In the genomic region with DNA sequence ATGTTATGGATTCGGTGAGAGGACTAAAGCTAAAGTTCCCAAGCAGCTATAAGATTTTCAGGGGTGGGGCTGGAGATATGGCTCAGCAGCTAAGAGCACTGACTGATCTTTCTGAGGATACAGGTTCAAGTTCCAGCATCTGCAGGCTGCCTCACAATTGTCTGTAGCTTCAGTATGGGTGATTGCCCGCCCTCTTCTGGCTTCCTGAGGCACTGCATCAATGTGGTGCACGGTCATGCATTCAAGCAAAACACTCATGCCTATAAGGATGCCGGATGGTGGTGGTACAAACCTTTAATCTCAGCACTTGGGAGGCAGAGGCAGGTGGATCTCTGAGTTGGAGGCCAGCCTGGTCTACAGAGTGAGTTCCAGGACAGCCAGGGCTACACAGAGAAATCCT, we compare ENCODE assay signal across 9 mouse cellular contexts. TPM values are rescaled to one million over a fixed set of nuclear protein-coding genes. Genes with fewer than 3 reads are reported as not detected.
A peak's percentile ranks its signal among the peaks of the same experiment; 100 is the strongest.
DNase-seq lines count a peak whose midpoint lies in the region; ATAC-seq and TF ChIP-seq lines count a peak whose summit lies in the region.
"Had no signal": no experiment of that assay in that cellular context is flagged by ENCODE, and none has a peak within 500 bp of the region (broad histone marks: within the 10 kb centered on the region; RNA-seq: fewer than 3 reads in every experiment).

No protein-coding gene starts in this region.

- peak; percentile 72 for TF ChIP-seq CTCF in kidney, postnatal 0 days (IDR thresholded peaks at IDR 0.05; ENCODE audit: low read depth)

- peaks cover 3% of the 10 kb centered on the region; the same call in 1 of the 2 replicates for H3K4me1 ChIP-seq in kidney, postnatal 0 days (replicated peaks; ENCODE audit: insufficient read depth, low read length)

- DNase-seq in heart, adult 8-10 months (ENCODE audit: low spot score): peak; percentile 53
- DNase-seq in heart, postnatal 25 days (ENCODE audit: low spot score): no peak
- peak; percentile 71 for DNase-seq in A20 (ENCODE audit: low read depth, low spot score)
- DNase-seq in T-cell, adult 2 months (ENCODE audit: low spot score): peak; percentile 60
- DNase-seq in embryo, embryonic 11 days: peak; percentile 50
- peak; percentile 56 for DNase-seq in kidney, postnatal 0 days (ENCODE audit: low spot score)
- DNase-seq in lung, postnatal 25 days (ENCODE audit: low spot score): peak; percentile 56
- peak; percentile 36 to 74 for DNase-seq in spleen, postnatal 10 days (ENCODE audit: low spot score in 2 of 2)

- H3K4me2 ChIP-seq in kidney, postnatal 0 days (ENCODE audit: low read length): no peak overlapping the region

- H3K36me3 ChIP-seq in kidney, postnatal 0 days (ENCODE audit: insufficient read depth, low read length): 0 out of 2 replicates have a peak, but pooled peaks cover 3% of the 10 kb centered on the region

- no peak for ATAC-seq in kidney, postnatal 0 days (replicated peaks; ENCODE audit: low FRiP score, low read depth)

- no peaks in the 10 kb centered on the region for H3K27me3 ChIP-seq in kidney, postnatal 0 days (ENCODE audit: insufficient read depth, low read length)

- no peak overlapping the region for H3K9ac ChIP-seq in kidney, postnatal 0 days (ENCODE audit: low read depth, low read length)

- H3K9me3 ChIP-seq in kidney, postnatal 0 days (replicated peaks; ENCODE audit: low read length): no peaks in the 10 kb centered on the region

- intact Hi-C loops in heart, postnatal 25 days (cut with DNase I): no loop called here

- 33% methylated on average over 4 of the region's 4 CpGs for WGBS in kidney, postnatal 0 days

- no peak overlapping the region for H3K27ac ChIP-seq in kidney, postnatal 0 days

- no peak overlapping the region for H3K4me3 ChIP-seq in kidney, postnatal 0 days (replicated peaks; ENCODE audit: low read depth, low read length)

RNA-seq across cellular contexts. Expression of a gene that starts 7.8 kb away (rescaled TPM):
- not detected for total RNA-seq in heart, adult 8-10 months (2022)
- not detected for total RNA-seq in heart, postnatal 25 days (2021)
- polyA plus RNA-seq in kidney, postnatal 0 days (2015; fragmentation: Nextera tagmentation; extraction: Ambion mirVana): 0.37 and 0.66 TPM in 2 replicates
- total RNA-seq: layer of hippocampus, postnatal 36 days had no signal

RNA-seq across cellular contexts. Expression of a gene that starts 12.0 kb away (rescaled TPM):
- total RNA-seq in heart, adult 8-10 months (2022): 100 to 1,000 TPM in 2 of 4 experiments, 10 to 100 TPM in 2; 65.1 to 119 (median 88.0) TPM
- total RNA-seq in heart, postnatal 25 days (2021): 10 to 100 TPM; 83.5 to 93.2 TPM
- 4.6 and 5.3 TPM in 2 replicates for polyA plus RNA-seq in kidney, postnatal 0 days (2015; fragmentation: Nextera tagmentation; extraction: Ambion mirVana)

RNA-seq across cellular contexts. Expression of a gene that starts 38.7 kb away (rescaled TPM):
- 100 to 1,000 TPM; 255 to 280 (median 263) TPM for total RNA-seq in heart, adult 8-10 months (2022)
- total RNA-seq in heart, postnatal 25 days (2021): 100 to 1,000 TPM; 244 to 266 TPM
- polyA plus RNA-seq in kidney, postnatal 0 days (2015; fragmentation: Nextera tagmentation; extraction: Ambion mirVana): 356 and 406 TPM in 2 replicates

RNA-seq across cellular contexts. Expression of a gene that starts 45.1 kb away (rescaled TPM):
- 1 to 10 TPM; 4.3 to 9.8 (median 7.0) TPM for total RNA-seq in heart, adult 8-10 months (2022)
- total RNA-seq in heart, postnatal 25 days (2021): 1 to 10 TPM; 9.0 to 9.4 TPM
- polyA plus RNA-seq in kidney, postnatal 0 days (2015; fragmentation: Nextera tagmentation; extraction: Ambion mirVana): 0.34 and 0.64 TPM in 2 replicates

RNA-seq across cellular contexts. Expression of a gene that starts 48.7 kb away (rescaled TPM):
- total RNA-seq in heart, adult 8-10 months (2022): 1 to 10 TPM; 1.7 to 2.8 (median 2.2) TPM
- 1 to 10 TPM; 3.8 to 4.3 TPM for total RNA-seq in heart, postnatal 25 days (2021)
- 7.2 and 9.2 TPM in 2 replicates for polyA plus RNA-seq in kidney, postnatal 0 days (2015; fragmentation: Nextera tagmentation; extraction: Ambion mirVana)
